Mouse (Mus musculus): ENCODE data around the gene Srrt. TPM values are rescaled to one million over a fixed set of nuclear protein-coding genes. Genes with fewer than 3 reads are reported as not detected.
A peak's percentile ranks its signal among the peaks of the same experiment; 100 is the strongest.

The Srrt gene
- total RNA-seq, 1 experiment = 350 TPM

DNA sequence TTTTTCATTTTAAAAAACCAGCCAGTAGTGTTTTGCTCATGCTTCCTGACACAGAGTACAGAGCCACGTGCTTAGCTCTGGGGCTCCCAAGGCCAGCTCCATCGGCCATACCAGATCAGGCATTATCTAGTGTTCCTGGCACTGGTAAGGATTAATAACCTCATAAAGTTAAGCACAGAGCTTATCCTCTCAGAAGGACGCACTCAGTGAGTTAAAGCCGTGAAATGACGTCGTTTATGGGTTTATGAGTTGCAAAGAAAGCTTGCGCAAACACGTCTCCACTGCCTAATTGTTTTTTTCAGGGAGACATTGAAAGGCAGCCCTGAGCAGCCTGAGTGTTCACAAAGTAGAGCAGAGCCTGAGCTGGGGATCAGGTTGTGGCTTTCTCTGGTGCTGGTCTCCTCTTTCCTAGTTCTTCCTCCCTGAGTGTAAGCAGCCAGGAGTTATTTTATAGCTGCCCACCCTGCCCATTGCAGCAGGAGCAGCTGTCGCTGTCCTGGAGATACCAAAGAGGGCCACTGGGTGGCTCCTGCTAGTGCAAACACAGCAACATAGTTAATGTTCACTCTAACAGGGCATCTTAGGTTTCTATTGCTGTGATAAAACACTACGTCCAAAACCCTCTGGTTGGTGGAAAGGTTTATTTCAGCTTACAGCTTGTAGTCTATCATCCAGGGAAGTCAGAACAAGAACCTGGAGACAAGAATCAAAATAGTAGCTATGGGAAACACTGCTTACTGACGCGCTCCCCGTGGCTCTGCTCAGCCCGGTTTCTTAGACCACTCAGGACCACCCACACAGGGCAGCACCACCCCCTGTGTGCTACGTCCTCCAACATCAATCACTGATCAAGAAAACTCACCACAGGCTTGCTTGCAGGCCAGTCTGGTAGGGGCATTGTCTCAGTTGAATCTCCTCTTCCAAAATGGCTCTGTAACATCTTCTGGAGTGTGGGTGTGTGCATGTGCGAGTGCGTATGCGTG, 29.8 kb downstream of the Srrt start:
- Histone ChIP-seq H3K36me3 (ENCODE audit: control insufficient read depth, insufficient read depth, low read length, poor library complexity, severe bottlenecking) (no peaks in the 10 kb centered on the region), H3K4me3 (ENCODE audit: insufficient read depth in 1 of 2, low read depth in 1 of 2, low read length in 2 of 2, poor library complexity in 1 of 2, severe bottlenecking in 1 of 2) (no peak overlapping the region), H3K27ac (ENCODE audit: insufficient read depth, low read depth, low read length, poor library complexity, severe bottlenecking) (no peak overlapping the region), H3K9me3 (ENCODE audit: control insufficient read depth, insufficient read depth, low read depth, low read length) (no peaks in the 10 kb centered on the region), H3K9ac (ENCODE audit: insufficient read depth, low read depth, low read length, poor library complexity, severe bottlenecking) (no peak overlapping the region), H3K4me1 (ENCODE audit: control insufficient read depth in 2 of 2, insufficient read depth in 2 of 2, low read length in 2 of 2, poor library complexity in 1 of 2) (no peaks in the 10 kb centered on the region)
- in situ Hi-C loops (cut with MboI; ENCODE audit: low sequenced_read_pairs in 2 of 2, unreplicated experiment in 2 of 2) = no loop called here
- no peak for TF ChIP-seq ZNF384 (IDR thresholded peaks at IDR 0.05; ENCODE audit: low read depth, low read length)
- DNase-seq (ENCODE audit: low read depth, low spot score) = no peak

DNA sequence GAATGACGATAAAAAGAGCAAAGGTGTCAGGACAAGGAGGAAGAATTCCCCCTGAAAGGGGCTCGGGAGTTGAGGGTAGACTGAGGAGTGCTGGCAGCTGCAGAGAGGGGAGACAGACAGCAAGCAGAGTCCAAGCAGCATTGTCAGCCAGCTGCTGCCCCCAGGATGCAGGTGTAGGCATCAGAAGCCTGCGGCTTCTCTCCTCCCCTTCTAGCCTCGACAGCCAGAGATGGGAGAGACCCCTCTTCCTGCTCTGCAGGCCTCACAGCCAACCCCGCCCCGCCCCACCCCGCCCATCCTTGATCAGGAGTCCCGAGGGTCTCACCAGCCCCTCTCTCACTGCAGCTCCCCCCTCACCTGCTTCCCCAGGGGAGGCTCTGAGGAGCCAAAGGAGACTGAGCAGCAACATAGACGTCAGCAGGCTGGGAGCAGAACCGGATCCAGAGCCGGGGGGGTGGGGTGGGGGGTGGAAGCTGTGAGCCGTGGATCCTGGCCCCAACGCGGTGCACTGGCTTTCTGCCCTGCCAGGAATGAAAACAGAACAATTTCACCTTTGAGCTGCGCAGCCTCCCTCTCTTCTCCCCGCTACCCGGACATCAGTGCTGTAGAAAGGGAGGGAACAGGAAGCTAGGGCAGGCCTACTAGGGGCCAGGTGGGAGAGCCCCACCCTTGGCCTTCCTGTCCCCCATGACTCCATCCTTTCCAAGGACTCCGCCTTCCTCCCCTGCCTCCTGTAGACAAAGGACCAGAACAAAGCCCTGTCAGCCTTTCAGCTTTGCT, 39.2 kb downstream of the Srrt start:
- Histone ChIP-seq H3K9ac (ENCODE audit: insufficient read depth, low read depth, low read length, poor library complexity, severe bottlenecking) (peak overlapping the region; percentile 17; the same call in 1 of the 2 replicates), H3K36me3 (ENCODE audit: control insufficient read depth, insufficient read depth, low read length, poor library complexity, severe bottlenecking) (no peaks in the 10 kb centered on the region), H3K4me3 (ENCODE audit: insufficient read depth in 1 of 2, low read depth in 1 of 2, low read length in 2 of 2, poor library complexity in 1 of 2, severe bottlenecking in 1 of 2) (peak overlapping the region; percentile 27 to 44), H3K9me3 (ENCODE audit: control insufficient read depth, insufficient read depth, low read depth, low read length) (no peaks in the 10 kb centered on the region), H3K27ac (ENCODE audit: insufficient read depth, low read depth, low read length, poor library complexity, severe bottlenecking) (peak overlapping the region; percentile 40; the same call in 1 of the 2 replicates), H3K4me1 (ENCODE audit: control insufficient read depth in 2 of 2, insufficient read depth in 2 of 2, low read length in 2 of 2, poor library complexity in 1 of 2) (no peaks in the 10 kb centered on the region; a peak in 1 of 4 replicates)
- no peak for DNase-seq (ENCODE audit: low read depth, low spot score)
- in situ Hi-C loops (cut with MboI; ENCODE audit: low sequenced_read_pairs in 2 of 2, unreplicated experiment in 2 of 2) = no loop called here
- TF ChIP-seq ZNF384 (IDR thresholded peaks at IDR 0.05; ENCODE audit: low read depth, low read length) = no peak
- no peak for TF ChIP-seq ZC3H11A (IDR thresholded peaks at IDR 0.05; ENCODE audit: borderline replicate concordance, low read depth, low read length)
- no peak for TF ChIP-seq HCFC1 (IDR thresholded peaks at IDR 0.05; ENCODE audit: borderline replicate concordance, insufficient read depth, low read length)
- no peak for TF ChIP-seq CHD2 (IDR thresholded peaks at IDR 0.05; ENCODE audit: low read depth, low read length)
- TF ChIP-seq MAFK (IDR thresholded peaks at IDR 0.05; ENCODE audit: insufficient read depth, low read depth, low read length) = no peak

- Histone ChIP-seq H3K4me3 (ENCODE audit: insufficient read depth in 1 of 2, low read depth in 1 of 2, low read length in 2 of 2, poor library complexity in 1 of 2, severe bottlenecking in 1 of 2) (no peak overlapping the region), H3K9ac (ENCODE audit: insufficient read depth, low read depth, low read length, poor library complexity, severe bottlenecking) (no peak overlapping the region), H3K27ac (ENCODE audit: insufficient read depth, low read depth, low read length, poor library complexity, severe bottlenecking) (no peak overlapping the region), H3K36me3 (ENCODE audit: control insufficient read depth, insufficient read depth, low read length, poor library complexity, severe bottlenecking) (no peaks in the 10 kb centered on the region), H3K9me3 (ENCODE audit: control insufficient read depth, insufficient read depth, low read depth, low read length) (no peaks in the 10 kb centered on the region), H3K4me1 (ENCODE audit: control insufficient read depth in 2 of 2, insufficient read depth in 2 of 2, low read length in 2 of 2, poor library complexity in 1 of 2) (no peaks in the 10 kb centered on the region; a peak in 1 of 4 replicates)
- no peak for TF ChIP-seq MAFK (IDR thresholded peaks at IDR 0.05; ENCODE audit: insufficient read depth, low read depth, low read length)
- TF ChIP-seq ZNF384 (IDR thresholded peaks at IDR 0.05; ENCODE audit: low read depth, low read length) = no peak
- TF ChIP-seq HCFC1 (IDR thresholded peaks at IDR 0.05; ENCODE audit: borderline replicate concordance, insufficient read depth, low read length) = no peak
- no peak for TF ChIP-seq CHD2 (IDR thresholded peaks at IDR 0.05; ENCODE audit: low read depth, low read length)
- no peak for TF ChIP-seq ZC3H11A (IDR thresholded peaks at IDR 0.05; ENCODE audit: borderline replicate concordance, low read depth, low read length)
- DNase-seq (ENCODE audit: low read depth, low spot score) = no peak
- in situ Hi-C loops (cut with MboI; ENCODE audit: low sequenced_read_pairs in 2 of 2, unreplicated experiment in 2 of 2) = no loop called here
These were observed 42.7 kb downstream of the Srrt start for GRCm38 (mm10) chr5:137264787-137265186.

GRCm38 (mm10) chr5:137263897-137264720, 43.4 kb downstream of the Srrt start:
- Histone ChIP-seq H3K4me1 (ENCODE audit: control insufficient read depth in 2 of 2, insufficient read depth in 2 of 2, low read length in 2 of 2, poor library complexity in 1 of 2) (no peaks in the 10 kb centered on the region; a peak in 1 of 4 replicates), H3K9ac (ENCODE audit: insufficient read depth, low read depth, low read length, poor library complexity, severe bottlenecking) (no peak overlapping the region), H3K4me3 (ENCODE audit: insufficient read depth in 1 of 2, low read depth in 1 of 2, low read length in 2 of 2, poor library complexity in 1 of 2, severe bottlenecking in 1 of 2) (no peak overlapping the region), H3K9me3 (ENCODE audit: control insufficient read depth, insufficient read depth, low read depth, low read length) (no peaks in the 10 kb centered on the region), H3K36me3 (ENCODE audit: control insufficient read depth, insufficient read depth, low read length, poor library complexity, severe bottlenecking) (no peaks in the 10 kb centered on the region), H3K27ac (ENCODE audit: insufficient read depth, low read depth, low read length, poor library complexity, severe bottlenecking) (no peak overlapping the region)
- no peak for TF ChIP-seq MAFK (IDR thresholded peaks at IDR 0.05; ENCODE audit: insufficient read depth, low read depth, low read length)
- no peak for TF ChIP-seq ZC3H11A (IDR thresholded peaks at IDR 0.05; ENCODE audit: borderline replicate concordance, low read depth, low read length)
- no peak for TF ChIP-seq HCFC1 (IDR thresholded peaks at IDR 0.05; ENCODE audit: borderline replicate concordance, insufficient read depth, low read length)
- TF ChIP-seq ZNF384 (IDR thresholded peaks at IDR 0.05; ENCODE audit: low read depth, low read length) = no peak
- TF ChIP-seq CHD2 (IDR thresholded peaks at IDR 0.05; ENCODE audit: low read depth, low read length) = no peak
- in situ Hi-C loops (cut with MboI; ENCODE audit: low sequenced_read_pairs in 2 of 2, unreplicated experiment in 2 of 2) = no loop called here
- no peak for DNase-seq (ENCODE audit: low read depth, low spot score)

Other genes starting within 250 kb of the Srrt start
- 91.8 and 166 TPM in 2 replicates for gene Serpine1, start 235.4 kb downstream of the Srrt start, total RNA-seq (2012; rRNA removed)
- 5.3 and 7.2 TPM in 2 replicates for gene Trim56, start 191.5 kb downstream of the Srrt start, total RNA-seq (2012; rRNA removed)
- gene Muc3, start 158.4 kb downstream of the Srrt start, total RNA-seq (2012; rRNA removed) = 3.1 and 3.4 TPM in 2 replicates
- gene Muc3a, start 95.3 kb downstream of the Srrt start, total RNA-seq (2012; rRNA removed) = 0.26 and 0.36 TPM in 2 replicates
- gene Ache, start 20.2 kb downstream of the Srrt start, total RNA-seq (2012; rRNA removed) = 0.31 TPM in 1 of 2 replicates, not detected in the other
- gene Ufsp1, start 13.0 kb downstream of the Srrt start, total RNA-seq (2012; rRNA removed) = 3.6 and 6.3 TPM in 2 replicates
- 22.7 and 24.2 TPM in 2 replicates for gene Trip6, start 6.7 kb upstream of the Srrt start, total RNA-seq (2012; rRNA removed)
- 20.9 and 34.9 TPM in 2 replicates for gene Slc12a9, start 25.9 kb upstream of the Srrt start, total RNA-seq (2012; rRNA removed)
- gene Ephb4, start 42.4 kb upstream of the Srrt start, total RNA-seq (2012; rRNA removed) = 34.3 and 58.8 TPM in 2 replicates
- gene Zan, start 169.4 kb upstream of the Srrt start, total RNA-seq (2012; rRNA removed) = 0.95 and 2.6 TPM in 2 replicates
- gene Pop7, start 194.8 kb upstream of the Srrt start, total RNA-seq (2012; rRNA removed) = 35.7 and 41.7 TPM in 2 replicates
- 24.7 and 40.3 TPM in 2 replicates for gene Gigyf1, start 210.9 kb upstream of the Srrt start, total RNA-seq (2012; rRNA removed)
- gene Epo, start 225.6 kb upstream of the Srrt start, total RNA-seq (2012; rRNA removed) = 0.36 and 0.48 TPM in 2 replicates
- 259 and 297 TPM in 2 replicates for gene Gnb2, start 225.8 kb upstream of the Srrt start, total RNA-seq (2012; rRNA removed)
- not detected in 2 replicates for gene Actl6b, start 245.8 kb upstream of the Srrt start, total RNA-seq (2012; rRNA removed)

Measured in ES-E14 (cell line).